ENCODE assay signal across 11 mouse cellular contexts in genomic region chr13:34789176-34789818, GRCm38 (mm10). TPM values are rescaled to one million over a fixed set of nuclear protein-coding genes. Genes with fewer than 3 reads are reported as not detected.
DNase-seq lines count a peak whose midpoint lies in the region; ATAC-seq and TF ChIP-seq lines count a peak whose summit lies in the region.
"Had no signal": no experiment of that assay in that cellular context is flagged by ENCODE, and none has a peak within 500 bp of the region (broad histone marks: within the 10 kb centered on the region; RNA-seq: fewer than 3 reads in every experiment).

No protein-coding gene starts in this region.

- ATAC-seq in liver, embryonic 12.5 days: no peak
- ATAC-seq in embryonic facial prominence, embryonic 13.5 days (ENCODE audit: insufficient number of reproducible peaks, insufficient read depth, low FRiP score, low TSS enrichment, low read depth): no peak
- peak; percentile 59; the same call in 1 of the 2 replicates for ATAC-seq in intestine, embryonic 15.5 days
- peak; percentile 73; the same call in 1 of the 2 replicates for ATAC-seq in stomach, embryonic 15.5 days (ENCODE audit: insufficient read depth, low FRiP score, low read depth)
- no peak for ATAC-seq in midbrain, embryonic 15.5 days (replicated peaks)
- ATAC-seq in megakaryocyte progenitor cell, adult 5-6 weeks (replicated peaks; ENCODE audit: poor library complexity): no peak
- ATAC-seq: forebrain, embryonic 14.5 days had no signal

- H3K9ac ChIP-seq in liver, adult 2 months (ENCODE audit: low read depth, low read length): no peak overlapping the region
- H3K9ac ChIP-seq in liver, embryonic 12.5 days: no peak overlapping the region
- H3K9ac ChIP-seq in embryonic facial prominence, embryonic 13.5 days: no peak overlapping the region
- H3K9ac ChIP-seq in intestine, embryonic 15.5 days: no peak overlapping the region
- no peak overlapping the region for H3K9ac ChIP-seq in stomach, embryonic 15.5 days
- H3K9ac ChIP-seq in midbrain, embryonic 15.5 days: no peak overlapping the region
- H3K9ac ChIP-seq: liver, embryonic 14.5 days had no signal

- H3K4me1 ChIP-seq in liver, adult 2 months (ENCODE audit: control insufficient read depth, insufficient read depth, low read length): peaks cover 13% of the 10 kb centered on the region
- H3K4me1 ChIP-seq in liver, embryonic 12.5 days: peaks cover 27% of the 10 kb centered on the region
- H3K4me1 ChIP-seq in embryonic facial prominence, embryonic 13.5 days: peaks cover 33% of the 10 kb centered on the region
- no peaks in the 10 kb centered on the region for H3K4me1 ChIP-seq in intestine, embryonic 15.5 days (replicated peaks)
- 0 out of 2 replicates have a peak, but pooled peaks cover 3% of the 10 kb centered on the region for H3K4me1 ChIP-seq in stomach, embryonic 15.5 days
- H3K4me1 ChIP-seq in midbrain, embryonic 15.5 days: no peaks in the 10 kb centered on the region

- no peak for TF ChIP-seq CTCF in liver, adult 2 months (IDR thresholded peaks at IDR 0.05; ENCODE audit: low read depth, low read length)

- no peak overlapping the region for H3K27ac ChIP-seq in liver, adult 2 months (replicated peaks; ENCODE audit: insufficient read depth, low read depth, low read length)
- H3K27ac ChIP-seq in liver, embryonic 12.5 days: no peak overlapping the region
- peak overlapping the region; percentile 55; the same call in 1 of the 2 replicates for H3K27ac ChIP-seq in embryonic facial prominence, embryonic 13.5 days
- H3K27ac ChIP-seq in intestine, embryonic 15.5 days: no peak overlapping the region
- 0 out of 2 replicates have a peak overlapping the region, but pooled peaks have one; percentile 40 for H3K27ac ChIP-seq in stomach, embryonic 15.5 days
- no peak overlapping the region for H3K27ac ChIP-seq in midbrain, embryonic 15.5 days
- H3K27ac ChIP-seq: liver, embryonic 14.5 days had no signal

- TF ChIP-seq POLR2A in liver, adult 2 months (IDR thresholded peaks at IDR 0.05; ENCODE audit: extremely low read depth, insufficient read depth, low read length): no peak

- no peaks in the 10 kb centered on the region for H3K36me3 ChIP-seq in liver, adult 2 months (ENCODE audit: control insufficient read depth, insufficient read depth, low read length)
- H3K36me3 ChIP-seq in liver, embryonic 12.5 days: no peaks in the 10 kb centered on the region
- H3K36me3 ChIP-seq in embryonic facial prominence, embryonic 13.5 days: no peaks in the 10 kb centered on the region
- H3K36me3 ChIP-seq in intestine, embryonic 15.5 days: no peaks in the 10 kb centered on the region
- no peaks in the 10 kb centered on the region for H3K36me3 ChIP-seq in stomach, embryonic 15.5 days
- no peaks in the 10 kb centered on the region for H3K36me3 ChIP-seq in midbrain, embryonic 15.5 days (replicated peaks)

- no peak overlapping the region for H3K4me2 ChIP-seq in liver, embryonic 12.5 days
- no peak overlapping the region for H3K4me2 ChIP-seq in embryonic facial prominence, embryonic 13.5 days
- no peak overlapping the region for H3K4me2 ChIP-seq in intestine, embryonic 15.5 days (replicated peaks)
- no peak overlapping the region for H3K4me2 ChIP-seq in stomach, embryonic 15.5 days
- H3K4me2 ChIP-seq in midbrain, embryonic 15.5 days: no peak overlapping the region

- DNase-seq in liver, adult 2 months (ENCODE audit: extremely low read depth, low read depth, low spot score): peak; percentile 98
- DNase-seq: cerebellum, adult 2 months had no signal

- no peak overlapping the region for H3K4me3 ChIP-seq in liver, adult 2 months (ENCODE audit: insufficient read depth, low read depth, low read length)
- no peak overlapping the region for H3K4me3 ChIP-seq in liver, embryonic 12.5 days
- H3K4me3 ChIP-seq in embryonic facial prominence, embryonic 13.5 days: no peak overlapping the region
- no peak overlapping the region for H3K4me3 ChIP-seq in intestine, embryonic 15.5 days (replicated peaks)
- H3K4me3 ChIP-seq in stomach, embryonic 15.5 days (replicated peaks): no peak overlapping the region
- no peak overlapping the region for H3K4me3 ChIP-seq in midbrain, embryonic 15.5 days

- no peaks in the 10 kb centered on the region for H3K79me2 ChIP-seq in liver, adult 2 months (ENCODE audit: control insufficient read depth, insufficient read depth, low read length)

- 33% methylated on average over 3 of the region's 3 CpGs for WGBS in liver, adult 2 months
- 55% methylated on average over 3 of the region's 3 CpGs for WGBS in liver, embryonic 12.5 days (ENCODE audit: insufficient replicate concordance)
- 66% methylated on average over 3 of the region's 3 CpGs for WGBS in embryonic facial prominence, embryonic 13.5 days
- WGBS in intestine, embryonic 15.5 days: 64% methylated on average over 3 of the region's 3 CpGs
- 57% methylated on average over 3 of the region's 3 CpGs for WGBS in stomach, embryonic 15.5 days
- 84% methylated on average over 3 of the region's 3 CpGs for WGBS in midbrain, embryonic 15.5 days

- H3K27me3 ChIP-seq in liver, adult 2 months (ENCODE audit: control insufficient read depth, insufficient read depth, low read length): no peaks in the 10 kb centered on the region
- no peaks in the 10 kb centered on the region for H3K27me3 ChIP-seq in liver, embryonic 12.5 days (replicated peaks)
- H3K27me3 ChIP-seq in embryonic facial prominence, embryonic 13.5 days: no peaks in the 10 kb centered on the region
- no peaks in the 10 kb centered on the region for H3K27me3 ChIP-seq in intestine, embryonic 15.5 days (replicated peaks)
- no peaks in the 10 kb centered on the region for H3K27me3 ChIP-seq in stomach, embryonic 15.5 days (replicated peaks)
- H3K27me3 ChIP-seq in midbrain, embryonic 15.5 days (replicated peaks): no peaks in the 10 kb centered on the region

- no peaks in the 10 kb centered on the region for H3K9me3 ChIP-seq in liver, embryonic 12.5 days (replicated peaks)
- no peaks in the 10 kb centered on the region for H3K9me3 ChIP-seq in embryonic facial prominence, embryonic 13.5 days
- H3K9me3 ChIP-seq in intestine, embryonic 15.5 days: no peaks in the 10 kb centered on the region
- no peaks in the 10 kb centered on the region for H3K9me3 ChIP-seq in stomach, embryonic 15.5 days
- H3K9me3 ChIP-seq in midbrain, embryonic 15.5 days: no peaks in the 10 kb centered on the region

RNA-seq across cellular contexts. Expression of gene Fam50b, which starts 54.6 kb away (rescaled TPM):
- total RNA-seq in liver, adult 2 months (2014; rRNA removed): 0.47 TPM in 1 of 2 replicates, not detected in the other
- polyA plus RNA-seq in liver, adult 2 months (2012; rRNA removed): 0.45 and 0.59 TPM in 2 replicates
- not detected in 2 replicates for polyA plus RNA-seq in liver, embryonic 12.5 days (2016; fragmentation: Nextera tagmentation; extraction: Ambion mirVana)
- polyA plus RNA-seq in embryonic facial prominence, embryonic 13.5 days (2015; fragmentation: Nextera tagmentation; extraction: Ambion mirVana): not detected in 2 replicates
- not detected in 2 replicates for polyA plus RNA-seq in intestine, embryonic 15.5 days (2015; fragmentation: Nextera tagmentation; extraction: Ambion mirVana)
- not detected in 2 replicates for polyA plus RNA-seq in stomach, embryonic 15.5 days (2015; fragmentation: Nextera tagmentation; extraction: Ambion mirVana)
- polyA plus RNA-seq in midbrain, embryonic 15.5 days (2015; fragmentation: Nextera tagmentation; extraction: Ambion mirVana): 0.13 TPM in 1 of 2 replicates, not detected in the other
- total RNA-seq in megakaryocyte progenitor cell, adult 5-6 weeks (2015): not detected in 2 replicates
- total RNA-seq in megakaryocyte progenitor cell, adult 5-6 weeks (2017): not detected in 2 replicates
- polyA plus RNA-seq: cerebellum, adult 2 months; forebrain, embryonic 14.5 days; stomach, embryonic 14.5 days had no signal

Comparison
In these comparisons a context has a peak if more than half of its experiments do, and no peak if none do; other contexts are left out.
1. H3K27ac ChIP-seq: peak in embryonic facial prominence, embryonic 13.5 days (single experiment) and stomach, embryonic 15.5 days (single experiment); none in liver, adult 2 months (single experiment), liver, embryonic 12.5 days (single experiment), intestine, embryonic 15.5 days (single experiment) and midbrain, embryonic 15.5 days (single experiment).
2. ATAC-seq: peak in intestine, embryonic 15.5 days (single experiment) and stomach, embryonic 15.5 days (single experiment); none in liver, embryonic 12.5 days (single experiment), embryonic facial prominence, embryonic 13.5 days (single experiment), midbrain, embryonic 15.5 days (single experiment) and megakaryocyte progenitor cell, adult 5-6 weeks (single experiment).